Mouse (Mus musculus) kidney, postnatal 0 days (tissue): ENCODE data around the gene Tppp3. TPM values are rescaled to one million over a fixed set of nuclear protein-coding genes. Genes with fewer than 3 reads are reported as not detected.
A peak's percentile ranks its signal among the peaks of the same experiment; 100 is the strongest.

Source experiments
- ATAC-seq: fragments of 200-750 bp; cut with Nextera tagmentation; replicated peaks from 2 replicates; pipeline ENCODE4 v1.8.0; 2017; ENCODE audit warnings: low read depth, moderate number of reproducible peaks, moderate TSS enrichment, moderate library complexity; ENCODE audit not compliant: low FRiP score
- DNase-seq: peaks from one replicate; pipeline ENCODE4 v3.0.0-alpha.2; 2016; ENCODE audit warnings: low spot score
- H3K27ac ChIP-seq: fragments of 300-500 bp; sonication (generic); 2 replicates; pipeline ENCODE4 v1.5.1; 2014; ENCODE audit warnings: mild to moderate bottlenecking
- H3K27me3 ChIP-seq: fragments of 300-500 bp; sonication (generic); 2 replicates; pipeline ENCODE4 v1.6.1; 2014; ENCODE audit warnings: low read length, mixed read lengths; ENCODE audit not compliant: insufficient read depth
- H3K36me3 ChIP-seq: fragments of 300-500 bp; sonication (generic); 2 replicates; pipeline ENCODE4 v1.6.1; 2014; ENCODE audit warnings: low read length, mixed read lengths; ENCODE audit not compliant: insufficient read depth
- H3K4me1 ChIP-seq: fragments of 300-500 bp; sonication (generic); replicated peaks from 2 replicates; pipeline ENCODE4 v1.6.1; 2014; ENCODE audit warnings: antibody characterized with exemption, low read length, mixed read lengths; ENCODE audit not compliant: insufficient read depth
- H3K4me2 ChIP-seq: fragments of 300-500 bp; sonication (generic); 2 replicates; pipeline ENCODE4 v1.6.1; 2014; ENCODE audit warnings: mild to moderate bottlenecking, low read length, moderate library complexity, mixed read lengths
- H3K4me3 ChIP-seq: fragments of 300-500 bp; sonication (generic); replicated peaks from 2 replicates; pipeline ENCODE4 v1.5.1; 2014; ENCODE audit warnings: low read depth, low read length
- H3K9ac ChIP-seq: fragments of 300-500 bp; sonication (generic); 2 replicates; pipeline ENCODE4 v1.6.1; 2014; ENCODE audit warnings: low read depth, low read length
- H3K9me3 ChIP-seq: fragments of 300-500 bp; sonication (generic); replicated peaks from 2 replicates; pipeline ENCODE4 v1.6.1; 2016; ENCODE audit warnings: low read length, inconsistent platforms, mixed read lengths
- CTCF ChIP-seq: IDR thresholded peaks from 2 replicates; pipeline ENCODE4 v1.5.1; 2016; ENCODE audit warnings: antibody characterized with exemption, low read depth, mild to moderate bottlenecking, moderate library complexity
- WGBS: fragments of 180-500 bp; shearing (Covaris S2); extraction: QIAGEN DNeasy Blood & Tissue Kit; methylation state at CpG from one replicate; pipeline ENCODE4 v1.1.7; 2014; 5-methylcytosine and 5-hydroxymethylcytosine counted together
- polyA plus RNA-seq: library from polyadenylated mRNA; unstranded; fragments of >200 nt; fragmentation: Nextera tagmentation; extraction: Ambion mirVana; gene quantifications from 2 replicates; pipeline ENCODE4 v1.2.1, GENCODE M21; 2015

Gene Tppp3
- polyA plus RNA-seq, 1 experiment from 2014 or later: 15.6 TPM

DNA sequence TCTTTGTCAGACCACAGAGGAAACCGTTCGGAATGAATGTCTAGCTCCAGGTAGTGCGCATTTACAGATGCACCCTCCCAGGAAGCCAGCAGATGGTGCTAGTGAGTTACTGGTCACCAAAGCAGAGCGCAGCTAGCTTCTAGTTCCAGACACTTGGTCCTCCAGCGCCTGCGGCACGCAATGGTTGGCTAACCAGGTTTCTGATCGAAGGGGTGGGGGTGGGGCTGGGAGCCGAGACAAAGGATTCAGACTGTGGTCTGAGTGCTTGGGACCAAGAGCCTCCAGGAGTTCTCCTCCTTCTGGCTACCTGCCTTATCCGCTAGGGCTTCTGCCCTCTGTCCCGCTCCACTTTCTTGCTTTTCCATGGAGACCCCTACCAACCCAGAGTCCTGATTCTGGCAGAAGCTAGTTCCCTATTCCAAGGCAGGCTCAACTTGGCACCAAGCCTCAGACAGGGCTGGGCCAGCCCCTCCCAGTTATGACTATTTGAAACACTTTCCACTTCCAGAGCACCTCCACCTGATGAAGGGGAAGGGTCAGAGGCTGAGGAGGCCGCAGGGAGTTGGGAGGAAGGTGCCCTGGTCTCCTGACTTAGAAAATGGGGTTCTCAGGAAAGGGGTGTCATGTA, 44.8 kb upstream of the Tppp3 start:
- no peaks in the 10 kb centered on the region for H3K27me3 ChIP-seq
- H3K4me1 ChIP-seq: peaks cover 32% of the 10 kb centered on the region; the same call in 1 of the 2 replicates
- no peaks in the 10 kb centered on the region for H3K9me3 ChIP-seq
- 0 out of 2 replicates have a peak overlapping the region, but pooled peaks have one; percentile 30 for H3K4me2 ChIP-seq
- H3K4me3 ChIP-seq: no peak overlapping the region
- H3K27ac ChIP-seq: no peak overlapping the region
- WGBS: 11% methylated on average over 12 of the region's 12 CpGs
- peak; percentile 92 for TF ChIP-seq CTCF
- H3K9ac ChIP-seq: no peak overlapping the region
- DNase-seq: peak; percentile 92
- no peaks in the 10 kb centered on the region for H3K36me3 ChIP-seq
- peak; percentile 46 for ATAC-seq

DNA sequence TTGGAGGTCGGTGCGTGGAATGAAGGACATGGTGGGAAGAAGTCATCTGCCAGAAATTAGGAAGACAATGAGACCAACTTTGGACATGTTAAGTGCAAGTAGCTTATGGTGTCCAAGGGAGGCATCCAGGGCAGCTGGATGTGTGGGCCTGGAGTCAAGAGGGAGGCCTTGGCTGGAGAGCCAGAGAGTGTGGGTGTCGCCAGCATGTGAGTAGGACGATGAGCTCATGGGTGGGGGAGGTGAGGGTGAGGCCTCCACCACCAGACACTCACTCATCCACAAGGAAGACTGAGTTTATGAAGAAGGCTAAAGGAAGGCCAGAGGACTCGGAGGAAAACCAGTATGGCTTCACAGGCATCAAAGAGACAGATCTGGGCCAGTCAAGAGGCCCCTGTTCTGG, 43.3 kb upstream of the Tppp3 start:
- TF ChIP-seq CTCF: no peak

DNA sequence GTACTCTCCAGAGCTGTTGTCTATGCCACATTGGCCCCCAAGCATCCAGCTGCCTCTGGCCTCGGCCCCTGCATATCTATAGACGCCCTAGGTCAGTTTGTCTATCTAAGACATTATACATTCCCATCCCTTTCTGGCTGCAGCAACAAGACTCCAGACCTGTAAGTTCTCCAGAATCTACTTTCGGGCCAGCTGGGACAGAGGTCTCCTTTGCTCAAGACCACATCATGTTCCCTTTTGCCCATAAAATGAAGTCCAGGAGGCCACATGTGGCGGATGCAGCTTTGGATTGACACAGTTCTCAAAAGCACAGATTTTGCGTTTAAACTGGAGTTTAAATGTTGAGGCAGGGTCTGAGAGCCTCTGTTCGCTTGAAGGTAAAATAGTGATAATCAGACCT, 42.9 kb upstream of the Tppp3 start:
- no peak overlapping the region for H3K4me2 ChIP-seq
- H3K9ac ChIP-seq: no peak overlapping the region
- TF ChIP-seq CTCF: no peak
- no peak for DNase-seq
- no peak overlapping the region for H3K27ac ChIP-seq
- H3K27me3 ChIP-seq: no peaks in the 10 kb centered on the region
- H3K4me1 ChIP-seq: peaks cover 23% of the 10 kb centered on the region; the same call in 1 of the 2 replicates
- no peak overlapping the region for H3K4me3 ChIP-seq
- no peaks in the 10 kb centered on the region for H3K9me3 ChIP-seq
- WGBS: 90% methylated on average over 6 of the region's 6 CpGs
- ATAC-seq: no peak
- H3K36me3 ChIP-seq: no peaks in the 10 kb centered on the region

More for the DNA sequence above, 43.3 kb upstream of the Tppp3 start:
- Histone ChIP-seq H3K4me2 (no peak overlapping the region), H3K4me3 (no peak overlapping the region), H3K4me1 (peaks cover 28% of the 10 kb centered on the region; the same call in 1 of the 2 replicates), H3K9ac (no peak overlapping the region), H3K36me3 (no peaks in the 10 kb centered on the region), H3K9me3 (no peaks in the 10 kb centered on the region), H3K27ac (no peak overlapping the region), H3K27me3 (no peaks in the 10 kb centered on the region)
- DNase-seq: no peak
- WGBS: 73% methylated on average over 5 of the region's 5 CpGs
- ATAC-seq: no peak

- Histone ChIP-seq H3K27ac (0 out of 2 replicates have a peak overlapping the region, but pooled peaks have one; percentile 34), H3K4me1 (0 out of 2 replicates have a peak, but pooled peaks cover 1% of the 10 kb centered on the region), H3K36me3 (no peaks in the 10 kb centered on the region), H3K9me3 (no peaks in the 10 kb centered on the region), H3K27me3 (no peaks in the 10 kb centered on the region), H3K4me3 (no peak overlapping the region), H3K4me2 (peak overlapping the region; percentile 4; the same call in 1 of the 2 replicates), H3K9ac (no peak overlapping the region)
- DNase-seq (no peak), ATAC-seq (no peak)
- 28% methylated on average over 12 of the region's 12 CpGs for WGBS
- TF ChIP-seq CTCF: no peak
Observed at GRCm38 (mm10) chr8:105509997-105510735, 38.8 kb upstream of the Tppp3 start.

DNA sequence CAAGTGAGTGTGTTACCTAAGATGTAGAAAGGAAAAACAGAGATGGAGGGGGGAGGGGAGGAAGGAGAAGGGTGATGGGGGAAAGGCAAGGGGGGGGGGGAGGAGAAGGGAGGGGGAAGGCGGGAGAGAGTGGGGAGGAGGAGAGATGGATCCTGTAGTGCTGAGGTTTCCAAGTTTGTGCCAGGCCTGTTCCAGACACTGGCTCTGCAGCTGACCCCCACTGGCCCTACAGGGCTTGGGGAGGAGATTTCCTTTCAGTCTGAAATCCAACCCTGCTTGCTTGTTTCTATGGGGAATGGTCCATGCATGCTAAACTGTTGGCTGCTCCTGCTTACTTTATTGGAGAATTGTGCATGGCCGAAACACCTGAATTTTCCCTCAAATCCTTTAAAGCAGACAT, 37.4 kb upstream of the Tppp3 start:
- 36% methylated on average over 2 of the region's 2 CpGs for WGBS
- 0 out of 2 replicates have a peak, but pooled peaks cover 6% of the 10 kb centered on the region for H3K4me1 ChIP-seq
- ATAC-seq (peak; percentile 63), DNase-seq (peak; percentile 88)
- no peak overlapping the region for H3K4me3 ChIP-seq
- no peaks in the 10 kb centered on the region for H3K27me3 ChIP-seq
- no peaks in the 10 kb centered on the region for H3K9me3 ChIP-seq
- no peaks in the 10 kb centered on the region for H3K36me3 ChIP-seq
- peak overlapping the region; percentile 23; the same call in 1 of the 2 replicates for H3K4me2 ChIP-seq
- TF ChIP-seq CTCF: no peak
- H3K27ac ChIP-seq: peak overlapping the region; percentile 36; the same call in 1 of the 2 replicates
- H3K9ac ChIP-seq: no peak overlapping the region

DNA sequence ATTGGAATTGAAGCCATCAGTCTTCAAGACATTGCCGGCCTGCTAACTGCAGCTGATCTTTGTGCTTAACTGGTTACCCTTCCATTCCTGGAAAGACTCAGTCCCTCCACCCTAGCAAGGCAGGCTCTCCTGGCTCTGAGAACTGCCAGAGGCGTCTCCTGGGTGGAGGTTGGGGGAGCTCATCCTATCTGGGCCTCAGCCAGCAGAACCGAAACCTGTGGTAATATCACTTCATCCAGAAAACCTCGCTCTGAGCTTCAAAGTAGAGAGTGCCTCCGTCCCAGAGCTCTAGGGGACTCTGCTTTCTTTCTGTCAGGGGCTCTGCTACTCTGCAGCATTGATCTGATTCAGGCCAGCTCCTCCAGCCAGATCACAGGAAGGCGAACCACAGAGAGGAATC, 35.7 kb upstream of the Tppp3 start:
- H3K27ac ChIP-seq: no peak overlapping the region
- WGBS: 75% methylated on average over 6 of the region's 6 CpGs
- H3K36me3 ChIP-seq: no peaks in the 10 kb centered on the region
- 0 out of 2 replicates have a peak, but pooled peaks cover 6% of the 10 kb centered on the region for H3K4me1 ChIP-seq
- no peak for ATAC-seq
- no peak for TF ChIP-seq CTCF
- DNase-seq: no peak
- H3K27me3 ChIP-seq: no peaks in the 10 kb centered on the region
- no peak overlapping the region for H3K4me3 ChIP-seq
- no peak overlapping the region for H3K9ac ChIP-seq
- H3K4me2 ChIP-seq: no peak overlapping the region
- no peaks in the 10 kb centered on the region for H3K9me3 ChIP-seq
